Mouse (Mus musculus): ENCODE measurements at regions not wholly inside any gene's neighbourhood (a gene's known extent, or its start where the extent isn't known, plus 50 kb on each side); places are given as distances from the start of the nearest gene placed in this dataset.

DNA sequence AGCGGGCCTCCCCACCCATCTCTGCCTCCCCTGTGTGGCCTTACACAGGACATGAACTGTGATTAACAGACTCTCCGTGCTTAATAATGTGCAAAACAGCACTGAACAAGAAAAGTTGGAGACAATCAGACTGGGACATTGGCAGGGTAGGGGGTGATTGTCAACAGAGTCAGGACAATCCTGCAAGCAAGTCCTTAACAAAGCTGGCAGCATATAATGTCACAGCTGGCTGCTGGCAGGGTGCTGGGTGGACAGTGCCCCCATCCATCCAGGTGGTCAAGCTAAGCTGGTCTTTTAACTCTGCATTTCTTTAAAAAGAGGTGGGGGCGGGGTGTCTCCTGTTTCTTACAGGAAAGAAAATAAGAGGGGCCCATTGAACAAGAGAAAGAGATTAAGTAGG, 149.2 kb upstream of the Ralgapa2 start:
- no peaks in the 10 kb centered on the region for H3K27me3 ChIP-seq (ENCODE audit: control insufficient read depth, insufficient read depth, low read length)
- no peak overlapping the region for H3K4me2 ChIP-seq (ENCODE audit: low read depth)
- TF ChIP-seq EP300 (IDR thresholded peaks at IDR 0.05; ENCODE audit: low read depth) (no peak), CTCF (IDR thresholded peaks at IDR 0.05; ENCODE audit: low read depth) (no peak)
- ATAC-seq (ENCODE audit: insufficient read depth) (no peak), DNase-seq (ENCODE audit: low read depth in 3 of 3, low spot score in 3 of 3) (no peak)
- no peaks in the 10 kb centered on the region for H3K9me3 ChIP-seq (ENCODE audit: control insufficient read depth, low read length)
- 50% methylated on average over 3 of the region's 3 CpGs for WGBS (ENCODE audit: insufficient replicate concordance)
- no peak overlapping the region for H3K27ac ChIP-seq
- H3K36me3 ChIP-seq (replicated peaks; ENCODE audit: control insufficient read depth, insufficient read depth, low read depth), result no peaks in the 10 kb centered on the region
- H3K4me1 ChIP-seq (replicated peaks; ENCODE audit: control insufficient read depth in 2 of 2, insufficient read depth in 2 of 2, low read length in 1 of 2), result no peaks in the 10 kb centered on the region
- H3K4me3 ChIP-seq (ENCODE audit: insufficient read depth in 1 of 2, low read depth in 2 of 2, low read length in 2 of 2), result no peak overlapping the region
- H3K9ac ChIP-seq (replicated peaks), result no peak overlapping the region

- no peaks in the 10 kb centered on the region for H3K27me3 ChIP-seq (ENCODE audit: control insufficient read depth, insufficient read depth, low read length)
- H3K4me1 ChIP-seq (replicated peaks; ENCODE audit: control insufficient read depth in 2 of 2, insufficient read depth in 2 of 2, low read length in 1 of 2), result no peaks in the 10 kb centered on the region
- no peaks in the 10 kb centered on the region for H3K9me3 ChIP-seq (ENCODE audit: control insufficient read depth, low read length)
- no peak for ATAC-seq (ENCODE audit: insufficient read depth)
- no peaks in the 10 kb centered on the region for H3K36me3 ChIP-seq (replicated peaks; ENCODE audit: control insufficient read depth, insufficient read depth, low read depth)
- 39% methylated on average over 2 of the region's 2 CpGs for WGBS (ENCODE audit: insufficient replicate concordance)
- H3K27ac ChIP-seq, result no peak overlapping the region
- TF ChIP-seq EP300 (IDR thresholded peaks at IDR 0.05; ENCODE audit: low read depth) (no peak), CTCF (IDR thresholded peaks at IDR 0.05; ENCODE audit: low read depth) (no peak)
- no peak for DNase-seq (ENCODE audit: low read depth in 3 of 3, low spot score in 3 of 3)
- H3K4me3 ChIP-seq (ENCODE audit: insufficient read depth in 1 of 2, low read depth in 2 of 2, low read length in 2 of 2), result no peak overlapping the region
- H3K9ac ChIP-seq (replicated peaks), result no peak overlapping the region
- H3K4me2 ChIP-seq (ENCODE audit: low read depth), result no peak overlapping the region
Measured at GRCm38 (mm10) chr2:146672761-146673160, 160.6 kb upstream of the Ralgapa2 start.

DNA sequence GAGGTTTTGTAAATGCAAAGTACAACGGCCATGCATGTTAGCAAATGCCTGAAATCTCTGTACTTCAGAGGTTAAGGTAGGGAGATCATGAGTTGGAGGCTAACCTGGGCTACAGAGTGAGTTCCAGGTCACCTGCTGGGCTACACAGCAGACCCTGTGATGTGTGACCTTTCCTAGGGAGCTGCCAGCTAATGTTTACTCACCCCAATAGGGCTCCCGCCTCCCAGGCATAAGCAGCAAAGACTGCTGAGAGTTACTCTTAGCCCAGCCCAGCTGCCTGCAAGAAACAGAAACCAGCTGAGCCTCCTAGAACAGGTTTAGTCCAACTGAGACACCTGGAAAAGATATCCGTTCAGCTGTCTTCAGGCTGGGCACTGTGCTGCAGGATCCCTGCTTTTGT, 169.8 kb upstream of the Ralgapa2 start:
- Histone ChIP-seq H3K4me3 (ENCODE audit: insufficient read depth in 1 of 2, low read depth in 2 of 2, low read length in 2 of 2) (no peak overlapping the region), H3K9ac (replicated peaks) (no peak overlapping the region), H3K27ac (no peak overlapping the region), H3K9me3 (ENCODE audit: control insufficient read depth, low read length) (no peaks in the 10 kb centered on the region), H3K27me3 (ENCODE audit: control insufficient read depth, insufficient read depth, low read length) (no peaks in the 10 kb centered on the region), H3K4me1 (replicated peaks; ENCODE audit: control insufficient read depth in 2 of 2, insufficient read depth in 2 of 2, low read length in 1 of 2) (no peaks in the 10 kb centered on the region), H3K36me3 (replicated peaks; ENCODE audit: control insufficient read depth, insufficient read depth, low read depth) (no peaks in the 10 kb centered on the region), H3K4me2 (ENCODE audit: low read depth) (no peak overlapping the region)
- ATAC-seq (ENCODE audit: insufficient read depth) (no peak), DNase-seq (ENCODE audit: low read depth in 3 of 3, low spot score in 3 of 3) (no peak)
- TF ChIP-seq EP300 (IDR thresholded peaks at IDR 0.05; ENCODE audit: low read depth) (no peak), CTCF (IDR thresholded peaks at IDR 0.05; ENCODE audit: low read depth) (no peak)
- WGBS (ENCODE audit: insufficient replicate concordance), result 44% methylated on average over 3 of the region's 3 CpGs

DNA sequence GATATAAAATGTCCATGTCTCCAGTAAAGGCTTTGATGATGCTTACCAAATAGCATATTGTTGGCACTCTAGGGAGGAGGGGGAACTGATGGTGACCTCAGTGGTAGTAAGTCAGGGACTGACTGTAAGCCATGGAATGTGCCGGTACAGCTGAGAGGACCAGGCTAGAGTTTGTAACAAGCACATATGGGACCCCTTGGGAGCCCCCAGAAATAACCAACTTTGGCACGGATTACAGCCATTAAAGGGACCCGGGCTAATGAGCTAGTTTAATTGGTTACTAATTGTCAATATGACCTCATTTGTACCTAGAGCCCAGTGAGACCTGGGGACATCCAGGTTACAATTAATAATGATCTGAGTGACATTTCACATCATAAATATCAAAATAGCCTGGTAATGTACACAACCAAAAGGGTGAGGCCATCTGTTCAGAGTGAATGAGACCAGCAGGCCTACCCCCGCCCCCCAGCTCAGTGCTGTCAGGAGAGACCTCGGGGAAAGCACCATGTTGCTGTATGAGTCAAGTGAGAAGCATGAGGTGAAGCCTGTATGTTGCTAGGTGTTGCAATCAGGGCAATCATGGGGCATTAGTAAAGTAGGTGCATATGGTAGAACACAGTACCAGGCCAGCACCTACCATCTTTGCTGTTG, 169.7 kb upstream of the Kiz start:
- H3K27me3 ChIP-seq (ENCODE audit: control insufficient read depth, insufficient read depth, low read length), result no peaks in the 10 kb centered on the region
- H3K4me1 ChIP-seq (replicated peaks; ENCODE audit: control insufficient read depth in 2 of 2, insufficient read depth in 2 of 2, low read length in 1 of 2), result no peaks in the 10 kb centered on the region
- H3K4me2 ChIP-seq (ENCODE audit: low read depth), result no peak overlapping the region
- DNase-seq (ENCODE audit: low read depth in 3 of 3, low spot score in 3 of 3), result no peak
- WGBS (ENCODE audit: insufficient replicate concordance), result 67% methylated on average over 5 of the region's 5 CpGs
- no peaks in the 10 kb centered on the region for H3K9me3 ChIP-seq (ENCODE audit: control insufficient read depth, low read length)
- no peak overlapping the region for H3K4me3 ChIP-seq (ENCODE audit: insufficient read depth in 1 of 2, low read depth in 2 of 2, low read length in 2 of 2)
- TF ChIP-seq EP300 (IDR thresholded peaks at IDR 0.05; ENCODE audit: low read depth) (no peak), CTCF (IDR thresholded peaks at IDR 0.05; ENCODE audit: low read depth) (no peak)
- no peak overlapping the region for H3K27ac ChIP-seq
- no peak for ATAC-seq (ENCODE audit: insufficient read depth)
- no peaks in the 10 kb centered on the region for H3K36me3 ChIP-seq (replicated peaks; ENCODE audit: control insufficient read depth, insufficient read depth, low read depth)
- H3K9ac ChIP-seq (replicated peaks), result no peak overlapping the region

DNA sequence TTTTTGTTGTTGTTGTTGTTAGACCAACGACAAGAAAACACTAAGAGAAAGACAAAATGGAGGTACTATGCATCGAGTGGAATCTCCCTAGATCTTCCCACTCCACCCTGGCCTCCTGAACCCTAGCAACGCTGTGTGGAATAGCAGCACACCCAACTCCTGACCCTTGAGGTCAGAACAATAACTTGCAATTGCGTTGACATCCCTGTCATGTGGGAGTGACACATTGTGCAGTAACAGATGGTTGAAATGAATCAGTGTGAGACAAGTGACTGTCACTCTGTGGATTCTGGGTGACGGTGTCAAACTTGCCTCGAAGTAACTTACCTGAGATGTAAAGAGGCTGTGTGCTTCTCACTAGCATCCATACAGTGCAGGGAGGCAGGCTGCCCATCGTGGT, 167.1 kb upstream of the Kiz start:
- H3K27me3 ChIP-seq (ENCODE audit: control insufficient read depth, insufficient read depth, low read length), result no peaks in the 10 kb centered on the region
- no peak overlapping the region for H3K4me3 ChIP-seq (ENCODE audit: insufficient read depth in 1 of 2, low read depth in 2 of 2, low read length in 2 of 2)
- H3K9ac ChIP-seq (replicated peaks), result no peak overlapping the region
- WGBS (ENCODE audit: insufficient replicate concordance), result 48% methylated on average over 7 of the region's 7 CpGs
- DNase-seq (ENCODE audit: low read depth in 3 of 3, low spot score in 3 of 3) (no peak), ATAC-seq (ENCODE audit: insufficient read depth) (no peak)
- TF ChIP-seq EP300 (IDR thresholded peaks at IDR 0.05; ENCODE audit: low read depth) (no peak), CTCF (IDR thresholded peaks at IDR 0.05; ENCODE audit: low read depth) (no peak)
- no peak overlapping the region for H3K4me2 ChIP-seq (ENCODE audit: low read depth)
- H3K9me3 ChIP-seq (ENCODE audit: control insufficient read depth, low read length), result no peaks in the 10 kb centered on the region
- no peak overlapping the region for H3K27ac ChIP-seq
- H3K4me1 ChIP-seq (replicated peaks; ENCODE audit: control insufficient read depth in 2 of 2, insufficient read depth in 2 of 2, low read length in 1 of 2), result no peaks in the 10 kb centered on the region
- H3K36me3 ChIP-seq (replicated peaks; ENCODE audit: control insufficient read depth, insufficient read depth, low read depth), result no peaks in the 10 kb centered on the region

Data from liver, embryonic 14.5 days (tissue).